Mouse (Mus musculus) inflammation-experienced regulatory T-cells, adult 6 months (primary cell): ENCODE results near the gene Gm37240. TPM values are rescaled to one million over a fixed set of nuclear protein-coding genes. Genes with fewer than 3 reads are reported as not detected.
"Not testable (repeated sequence)": the region's sequence is repeated elsewhere in the genome, so short reads cannot be mapped to it uniquely, and the experiment has no call there.

Source experiments
- ATAC-seq: one replicate; pipeline ENCODE4 v1.8.0; 2017
- polyA plus RNA-seq, 3 experiments: library from polyadenylated mRNA; unstranded; fragments of 100-300 nt; shearing (Covaris generic); gene quantifications; one replicate each; pipeline ENCODE4 v1.2.1; 2017

The Gm37240 gene
- polyA plus RNA-seq, 3 experiments from 2014 or later: 0.74 to 4.1 (median 0.98) TPM

DNA sequence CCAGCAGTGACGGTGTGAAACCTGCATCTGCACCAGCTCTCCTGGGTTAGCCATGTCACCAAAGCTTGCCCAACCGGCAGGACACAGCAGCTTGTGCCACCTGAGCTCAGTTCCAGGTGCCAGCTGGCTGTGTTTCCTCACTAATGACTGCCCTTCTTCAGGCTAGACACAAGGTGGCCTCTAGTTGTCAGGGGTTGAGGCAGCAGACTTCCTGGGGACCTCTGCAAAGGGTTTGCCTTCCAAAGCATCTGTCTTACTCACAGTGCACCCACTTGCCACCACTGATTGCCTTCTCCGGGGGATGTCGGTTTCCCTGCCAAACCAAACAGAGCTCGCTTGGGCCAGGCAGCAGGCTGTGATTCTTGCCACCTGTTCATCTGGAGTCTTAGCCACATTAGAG lies 1199.1 kb downstream of the Gm37240 start:
- no peak for ATAC-seq

DNA sequence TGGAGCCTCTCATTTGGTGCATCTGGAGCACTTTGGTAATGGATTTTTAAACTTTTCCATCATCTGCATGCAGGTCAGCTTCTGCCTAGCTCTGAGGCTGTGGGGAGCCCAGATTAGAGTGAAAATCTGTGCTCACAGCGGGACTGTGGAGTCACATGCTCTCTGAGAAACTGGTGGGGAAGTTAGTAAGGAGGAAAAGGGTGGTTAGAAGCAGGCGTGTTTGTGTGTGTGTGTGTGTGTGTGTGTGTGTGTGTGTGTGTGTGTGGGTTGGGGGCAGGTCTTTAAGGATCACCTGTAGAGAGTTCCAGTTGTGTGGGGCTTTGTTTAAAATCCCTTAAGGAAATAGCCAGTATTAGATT lies 1199.9 kb downstream of the Gm37240 start:
- ATAC-seq: no peak

GRCm38 (mm10) chr3:84686799-84687487 lies 1200.4 kb downstream of the Gm37240 start:
- peak; percentile 44 for ATAC-seq

- ATAC-seq: no peak
Measured at GRCm38 (mm10) chr3:84686294-84686672, 1201.0 kb downstream of the Gm37240 start.

DNA sequence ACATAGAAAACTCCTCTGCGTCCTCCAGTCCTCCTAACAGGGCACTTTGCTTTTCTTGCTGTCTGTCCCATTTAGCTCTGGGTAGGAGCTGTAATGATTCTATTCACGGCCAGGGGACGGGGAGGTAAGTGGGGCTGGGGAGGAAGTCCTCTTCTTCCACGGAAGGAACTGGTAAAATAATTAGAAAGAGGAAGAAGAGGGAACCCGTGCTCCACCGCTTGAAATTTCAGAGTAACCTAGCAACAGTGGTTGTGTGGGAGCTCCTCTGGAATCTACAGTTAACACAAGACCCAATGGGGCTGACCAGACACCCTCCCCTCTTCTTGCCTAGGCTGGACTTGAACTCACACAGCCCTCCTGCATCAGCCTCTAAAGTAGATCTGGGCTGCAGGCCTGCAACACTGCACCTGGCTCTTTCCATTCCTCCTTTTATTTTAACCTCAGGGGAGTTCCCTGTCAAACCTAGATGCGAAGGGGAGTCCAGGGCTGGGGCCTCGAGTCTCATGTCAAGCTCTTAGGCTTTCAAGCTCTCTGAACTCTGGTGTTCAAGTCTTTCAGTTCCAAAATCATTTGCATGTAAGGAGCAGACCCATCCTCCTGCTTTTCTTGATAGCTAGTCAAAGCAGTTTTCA lies 1201.5 kb downstream of the Gm37240 start:
- ATAC-seq: no peak

- ATAC-seq: no peak
Measured at GRCm38 (mm10) chr3:84683788-84684187, 1203.5 kb downstream of the Gm37240 start.

- ATAC-seq: peak; percentile 68
Measured at GRCm38 (mm10) chr3:84681699-84682098, 1205.6 kb downstream of the Gm37240 start.

DNA sequence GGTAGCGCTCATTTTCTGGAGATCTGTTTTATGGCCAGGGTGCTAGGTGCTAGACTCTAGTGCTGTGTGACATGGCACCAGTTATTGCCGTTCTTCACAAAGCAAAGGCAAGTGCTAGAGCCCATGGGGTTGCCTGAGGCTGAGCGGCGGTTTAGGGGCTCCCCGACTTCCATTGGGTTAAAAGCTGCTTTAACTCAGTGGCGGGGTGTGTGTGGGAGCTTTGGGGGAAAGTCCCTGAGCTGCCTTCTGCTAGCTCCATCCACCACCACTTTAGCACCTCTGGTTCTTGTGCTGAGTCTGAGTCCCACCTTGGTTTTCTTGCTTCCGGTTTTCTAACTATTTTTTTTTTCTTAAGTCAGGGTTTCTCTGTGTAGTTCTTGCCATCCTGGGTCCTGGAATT lies 1207.3 kb downstream of the Gm37240 start:
- peak; percentile 71 for ATAC-seq

DNA sequence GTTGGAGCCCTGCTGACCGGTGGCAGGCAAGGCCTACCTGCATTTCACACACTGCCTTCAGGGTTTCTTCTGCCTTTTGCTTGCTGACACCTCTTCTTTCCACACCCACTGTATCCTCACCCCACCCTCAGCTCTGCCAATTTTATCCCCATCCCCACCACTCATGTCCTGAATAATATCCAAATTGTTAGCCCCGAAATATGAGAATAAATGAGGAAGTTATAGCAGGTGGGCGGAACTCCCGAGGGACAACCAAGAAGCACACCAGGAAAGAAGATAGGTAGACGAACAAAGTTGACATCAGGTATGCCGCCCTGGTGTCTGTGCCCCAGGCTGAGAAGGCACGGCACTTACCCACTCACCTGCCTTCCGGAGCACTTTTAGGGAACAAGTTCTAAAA lies 1207.8 kb downstream of the Gm37240 start:
- ATAC-seq: no peak

DNA sequence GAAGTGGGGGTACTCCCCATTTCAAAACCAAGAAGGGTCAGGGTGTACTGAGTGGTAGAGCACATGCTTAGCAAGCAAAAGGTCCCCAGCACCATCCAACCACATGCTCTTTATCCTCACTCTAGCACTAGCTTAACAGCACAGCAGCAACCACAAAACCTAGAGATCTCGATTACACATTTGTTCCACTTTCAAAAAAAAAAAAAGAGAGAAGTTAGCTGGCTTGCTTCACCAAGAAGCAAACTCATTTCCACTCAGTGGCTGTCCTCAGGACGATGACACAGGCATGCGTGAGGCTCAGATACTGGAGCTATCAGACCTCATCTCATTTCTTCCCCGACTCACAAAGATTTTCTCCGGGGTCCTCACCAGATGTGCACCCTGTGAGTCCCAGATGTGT lies 1208.4 kb downstream of the Gm37240 start:
- ATAC-seq: peak; percentile 52

DNA sequence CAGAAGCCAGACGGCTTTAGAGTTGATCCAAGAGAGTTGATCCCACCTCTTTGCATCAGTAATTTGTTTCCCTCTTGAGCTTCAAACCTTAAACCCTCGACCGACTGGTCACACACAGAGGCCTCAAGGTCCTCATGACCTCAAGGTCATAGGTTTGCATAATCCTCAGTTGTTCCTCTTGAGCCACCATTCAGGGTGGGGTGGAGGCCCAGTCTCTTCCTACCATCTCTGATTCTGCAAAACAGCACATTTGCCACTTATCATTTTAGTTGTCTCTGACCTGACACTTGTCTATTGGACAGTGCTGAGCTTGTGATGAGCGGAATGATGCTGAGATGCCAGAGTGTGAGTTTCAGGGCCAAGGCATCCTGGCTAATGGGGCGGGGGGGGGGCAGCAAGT lies 1211.6 kb downstream of the Gm37240 start:
- ATAC-seq: no peak

- ATAC-seq: peak; percentile 28
Measured at GRCm38 (mm10) chr3:84673552-84673951, 1213.8 kb downstream of the Gm37240 start.

DNA sequence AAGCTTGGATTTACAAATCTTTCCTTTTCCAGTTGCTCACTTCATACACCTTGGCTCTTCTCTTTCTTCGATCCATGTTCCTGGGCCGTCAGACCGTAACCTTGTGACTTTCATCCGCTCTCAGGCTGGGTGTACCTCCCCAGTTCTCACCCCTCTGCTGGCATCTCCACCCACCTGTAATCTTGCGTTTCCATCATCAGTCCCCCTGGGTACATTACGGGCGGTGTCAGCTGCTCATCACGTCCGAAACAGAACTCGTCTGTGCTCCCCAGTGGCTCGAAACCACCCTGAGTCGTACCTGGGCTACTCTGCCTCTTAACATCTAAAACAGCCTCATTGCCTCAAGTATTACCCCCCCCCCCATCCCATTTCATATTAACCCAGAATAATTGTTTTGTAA lies 1215.2 kb downstream of the Gm37240 start:
- no peak for ATAC-seq

DNA sequence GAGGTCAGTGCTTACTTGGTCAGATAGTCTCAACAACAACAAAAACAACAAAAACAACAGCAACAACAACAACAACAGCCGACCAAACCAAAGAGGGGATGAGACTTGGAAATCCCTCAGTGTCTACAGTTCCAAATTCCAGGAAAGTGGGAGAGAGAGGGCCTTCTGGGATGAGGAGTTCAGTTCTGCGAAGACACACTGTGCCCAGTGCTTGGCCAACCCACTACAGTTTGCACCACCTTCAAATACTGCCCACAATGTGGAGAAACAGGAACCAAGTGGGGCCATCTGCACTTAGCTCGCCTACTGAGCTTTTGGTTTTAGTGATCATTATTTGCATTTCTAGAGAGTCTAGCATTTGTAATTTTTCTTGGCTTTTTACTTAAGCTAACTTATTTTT lies 1218.4 kb downstream of the Gm37240 start:
- ATAC-seq: no peak

GRCm38 (mm10) chr3:84665255-84666073 lies 1221.9 kb downstream of the Gm37240 start:
- no peak for ATAC-seq

GRCm38 (mm10) chr3:84664686-84665085 lies 1222.6 kb downstream of the Gm37240 start:
- no peak for ATAC-seq

DNA sequence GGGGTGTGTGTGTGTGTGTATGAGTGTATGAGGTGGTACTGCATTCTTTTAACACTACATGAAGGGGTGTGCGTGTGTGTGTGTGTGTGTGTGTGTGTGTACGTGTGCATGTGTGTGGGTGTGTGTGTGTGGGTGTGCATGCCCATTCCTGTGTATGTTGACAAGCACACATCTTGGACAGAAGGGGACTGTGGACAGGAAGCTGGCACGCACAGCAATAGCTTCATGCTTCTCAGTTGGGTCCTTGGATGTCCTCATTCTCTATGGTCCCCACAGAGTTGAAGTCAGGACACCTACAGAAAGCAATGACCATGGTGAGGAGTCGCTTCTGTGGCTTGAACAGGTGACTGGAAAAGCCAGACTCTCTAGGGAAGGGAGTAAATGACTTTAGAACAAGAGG lies 1223.5 kb downstream of the Gm37240 start:
- ATAC-seq: no peak

- ATAC-seq: no peak
Measured at GRCm38 (mm10) chr3:84663079-84663478, 1224.2 kb downstream of the Gm37240 start.

DNA sequence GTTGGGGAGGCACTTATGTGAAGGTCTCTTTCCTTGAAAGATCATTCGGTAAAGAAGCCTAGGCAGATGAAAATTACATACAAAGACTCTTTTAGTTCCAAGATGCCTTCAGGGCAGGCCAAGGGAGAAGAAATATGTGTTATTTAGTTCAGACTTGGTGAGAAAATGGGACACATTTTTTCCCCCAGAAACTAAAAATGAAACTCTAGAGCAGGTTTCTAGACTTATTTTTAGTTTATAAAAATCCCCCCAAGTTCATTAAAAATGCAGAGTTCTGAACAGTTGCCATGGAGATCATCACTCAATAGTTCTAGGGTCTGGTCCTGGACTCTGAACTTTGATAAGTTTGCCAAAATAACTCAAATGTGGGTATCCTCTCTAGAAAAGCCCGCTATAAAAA lies 1226.9 kb downstream of the Gm37240 start:
- ATAC-seq: peak; percentile 32

GRCm38 (mm10) chr3:84658872-84659271 lies 1228.4 kb downstream of the Gm37240 start:
- no peak for ATAC-seq

DNA sequence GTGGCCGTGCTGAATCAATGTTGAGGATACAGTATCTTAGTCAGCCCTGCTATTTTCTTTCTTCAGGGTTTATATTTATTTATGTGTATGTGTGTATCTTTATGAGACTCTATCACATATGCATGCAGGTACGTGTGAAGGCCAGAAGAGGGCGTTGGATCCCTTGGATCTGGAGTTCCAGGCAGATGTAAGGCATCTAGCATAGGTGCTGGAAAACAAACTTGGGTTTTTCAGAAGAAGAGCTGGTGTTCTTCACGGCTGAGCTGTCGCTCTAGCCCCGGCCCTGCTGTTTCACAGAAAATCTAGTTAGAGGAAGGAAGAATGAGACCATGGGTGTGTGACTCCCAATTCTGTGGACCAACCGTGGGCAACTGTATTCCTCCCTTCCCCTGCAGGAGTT lies 1229.3 kb downstream of the Gm37240 start:
- no peak for ATAC-seq

- peak; percentile 35 for ATAC-seq
Measured at GRCm38 (mm10) chr3:84657240-84657639, 1230.1 kb downstream of the Gm37240 start.

DNA sequence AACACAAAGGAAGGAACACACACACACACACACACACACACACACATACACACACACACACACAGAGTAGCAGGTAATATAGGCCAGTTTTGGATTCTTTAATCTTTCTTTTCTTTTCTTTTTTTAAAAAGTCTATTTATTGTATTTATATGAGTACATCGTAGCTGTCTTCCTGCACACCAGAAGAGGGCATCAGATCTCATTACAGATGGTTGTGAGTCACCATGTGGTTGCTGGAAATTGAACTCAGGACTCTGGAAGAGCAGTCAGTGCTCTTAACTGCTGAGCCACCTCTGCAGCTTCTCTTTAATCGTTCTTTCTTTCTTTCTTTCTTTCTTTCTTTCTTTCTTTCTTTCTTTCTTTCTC lies 1231.5 kb downstream of the Gm37240 start:
- not testable (repeated sequence) for ATAC-seq
